Mouse (Mus musculus): ENCODE measurements around the gene Nmrk2. TPM values are rescaled to one million over a fixed set of nuclear protein-coding genes. Genes with fewer than 3 reads are reported as not detected.
A peak's percentile ranks its signal among the peaks of the same experiment; 100 is the strongest.

Gene Nmrk2
- polyA plus RNA-seq, 1 experiment from 2014 or later = 0.57 TPM

DNA sequence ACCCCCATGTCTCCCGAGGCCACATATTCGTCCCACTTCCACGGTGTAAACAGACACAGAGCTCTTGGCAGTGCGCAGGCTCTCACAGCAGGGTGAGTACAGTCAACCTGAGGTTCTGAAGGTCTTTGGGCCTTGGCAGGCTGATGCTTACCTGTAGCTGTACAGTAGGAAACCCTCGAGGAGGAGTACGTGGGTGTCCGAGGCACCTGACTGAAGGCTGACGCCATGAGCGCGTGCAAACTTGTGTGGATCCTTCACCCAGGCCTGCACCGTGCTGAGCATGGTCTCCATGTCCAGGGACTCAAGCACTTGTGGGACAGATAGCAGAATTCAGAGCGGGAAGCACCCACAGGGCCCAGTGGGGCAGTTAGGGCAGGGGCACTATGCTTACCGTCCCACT, 1.7 kb downstream of the Nmrk2 start:
- H3K4me1 ChIP-seq (ENCODE audit: control insufficient read depth, insufficient read depth, low read length) = peaks cover 6% of the 10 kb centered on the region; the same call in 1 of the 2 replicates
- 82% methylated on average over 13 of the region's 13 CpGs for WGBS

DNA sequence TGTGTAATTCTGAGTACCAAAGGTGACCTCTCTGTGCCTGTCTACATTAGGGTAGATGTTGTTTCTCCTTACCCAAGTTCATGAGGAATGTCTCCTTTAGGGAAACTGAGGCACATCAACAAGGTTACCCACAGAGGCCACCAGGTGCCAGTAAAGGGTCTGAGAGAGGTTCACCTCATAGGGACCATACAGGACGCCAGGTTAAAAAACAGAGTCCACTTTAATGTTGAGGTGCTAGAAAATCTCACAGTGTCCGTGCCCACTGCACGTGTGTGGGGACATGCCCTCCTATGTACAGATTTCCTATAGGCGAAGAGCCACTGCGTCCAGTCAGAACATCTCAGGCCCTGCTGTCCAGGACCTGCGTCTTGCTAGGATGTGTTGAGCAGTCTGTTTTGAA, 2.9 kb downstream of the Nmrk2 start:
- Histone ChIP-seq H3K4me3 (replicated peaks; ENCODE audit: low read length) (no peak overlapping the region), H3K27me3 (ENCODE audit: control insufficient read depth, insufficient read depth, low read length) (peaks cover 13% of the 10 kb centered on the region), H3K4me2 (ENCODE audit: low read depth, low read length) (no peak overlapping the region), H3K9ac (ENCODE audit: low read length) (no peak overlapping the region), H3K4me1 (ENCODE audit: control insufficient read depth, insufficient read depth, low read length) (peaks cover 13% of the 10 kb centered on the region), H3K27ac (ENCODE audit: low read length) (no peak overlapping the region), H3K9me3 (replicated peaks; ENCODE audit: control insufficient read depth, low read length) (no peaks in the 10 kb centered on the region), H3K36me3 (ENCODE audit: control insufficient read depth, insufficient read depth, low read length) (no peaks in the 10 kb centered on the region)
- WGBS = 85% methylated on average over 6 of the region's 6 CpGs
- ATAC-seq (ENCODE audit: insufficient read depth, low FRiP score) = no peak

More for the DNA sequence above, 1.7 kb downstream of the Nmrk2 start:
- no peak overlapping the region for H3K27ac ChIP-seq (ENCODE audit: low read length)
- no peaks in the 10 kb centered on the region for H3K36me3 ChIP-seq (ENCODE audit: control insufficient read depth, insufficient read depth, low read length)
- no peak overlapping the region for H3K4me3 ChIP-seq (replicated peaks; ENCODE audit: low read length)
- no peak overlapping the region for H3K4me2 ChIP-seq (ENCODE audit: low read depth, low read length)
- H3K9me3 ChIP-seq (replicated peaks; ENCODE audit: control insufficient read depth, low read length) = no peaks in the 10 kb centered on the region
- peaks cover 11% of the 10 kb centered on the region for H3K27me3 ChIP-seq (ENCODE audit: control insufficient read depth, insufficient read depth, low read length)
- ATAC-seq (ENCODE audit: insufficient read depth, low FRiP score) = no peak
- H3K9ac ChIP-seq (ENCODE audit: low read length) = no peak overlapping the region

DNA sequence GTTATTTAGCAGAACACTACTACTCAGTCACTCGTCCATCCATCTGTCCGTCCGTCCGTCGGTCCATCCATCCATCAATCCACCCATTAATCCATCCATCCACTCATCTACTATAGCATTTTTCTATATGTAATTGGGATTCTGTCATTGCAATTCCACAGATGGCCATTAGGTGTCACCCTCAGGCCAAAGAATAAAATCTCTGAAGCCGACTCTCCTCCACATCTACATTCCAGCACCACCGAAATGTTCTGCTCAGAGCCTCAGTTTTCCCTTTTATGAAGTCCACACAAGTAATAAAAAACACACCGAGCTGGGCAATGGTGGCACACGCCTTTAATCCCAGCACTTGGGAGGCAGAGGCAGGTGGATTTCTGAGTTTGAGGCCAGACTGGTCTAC, 3.6 kb downstream of the Nmrk2 start:
- Histone ChIP-seq H3K4me3 (replicated peaks; ENCODE audit: low read length) (no peak overlapping the region), H3K9ac (ENCODE audit: low read length) (no peak overlapping the region), H3K9me3 (replicated peaks; ENCODE audit: control insufficient read depth, low read length) (no peaks in the 10 kb centered on the region), H3K36me3 (ENCODE audit: control insufficient read depth, insufficient read depth, low read length) (no peaks in the 10 kb centered on the region), H3K4me2 (ENCODE audit: low read depth, low read length) (no peak overlapping the region), H3K4me1 (ENCODE audit: control insufficient read depth, insufficient read depth, low read length) (peaks cover 18% of the 10 kb centered on the region), H3K27ac (ENCODE audit: low read length) (no peak overlapping the region), H3K27me3 (ENCODE audit: control insufficient read depth, insufficient read depth, low read length) (peaks cover 13% of the 10 kb centered on the region)
- no peak for ATAC-seq (ENCODE audit: insufficient read depth, low FRiP score)
- 1% methylated on average over 9 of the region's 9 CpGs for WGBS

DNA sequence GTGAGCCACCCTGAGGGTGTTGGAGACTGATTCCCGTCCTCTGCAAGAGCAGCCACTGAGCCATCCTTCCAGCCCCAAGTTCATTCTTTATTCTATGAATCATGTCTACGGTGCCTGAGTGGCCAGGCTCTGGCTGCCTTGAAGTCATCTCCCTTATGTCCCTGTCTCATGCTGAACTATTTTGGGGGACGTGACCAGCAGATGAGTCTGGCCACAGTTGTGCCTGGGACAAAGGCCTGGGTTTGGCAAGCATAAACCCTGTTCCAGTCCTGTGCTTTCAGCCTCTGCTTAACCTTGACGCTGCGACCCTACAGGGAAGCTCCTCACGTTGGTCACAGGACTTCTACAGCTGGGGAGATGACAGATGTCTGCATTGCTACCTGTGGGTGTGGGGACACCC, 4.5 kb downstream of the Nmrk2 start:
- no peak for ATAC-seq (ENCODE audit: insufficient read depth, low FRiP score)
- H3K4me3 ChIP-seq (replicated peaks; ENCODE audit: low read length) = no peak overlapping the region
- 52% methylated on average over 6 of the region's 6 CpGs for WGBS
- H3K4me2 ChIP-seq (ENCODE audit: low read depth, low read length) = no peak overlapping the region
- no peaks in the 10 kb centered on the region for H3K36me3 ChIP-seq (ENCODE audit: control insufficient read depth, insufficient read depth, low read length)
- no peak overlapping the region for H3K27ac ChIP-seq (ENCODE audit: low read length)
- no peaks in the 10 kb centered on the region for H3K9me3 ChIP-seq (replicated peaks; ENCODE audit: control insufficient read depth, low read length)
- H3K4me1 ChIP-seq (ENCODE audit: control insufficient read depth, insufficient read depth, low read length) = peaks cover 21% of the 10 kb centered on the region
- H3K9ac ChIP-seq (ENCODE audit: low read length) = no peak overlapping the region
- peaks cover 13% of the 10 kb centered on the region for H3K27me3 ChIP-seq (ENCODE audit: control insufficient read depth, insufficient read depth, low read length)

DNA sequence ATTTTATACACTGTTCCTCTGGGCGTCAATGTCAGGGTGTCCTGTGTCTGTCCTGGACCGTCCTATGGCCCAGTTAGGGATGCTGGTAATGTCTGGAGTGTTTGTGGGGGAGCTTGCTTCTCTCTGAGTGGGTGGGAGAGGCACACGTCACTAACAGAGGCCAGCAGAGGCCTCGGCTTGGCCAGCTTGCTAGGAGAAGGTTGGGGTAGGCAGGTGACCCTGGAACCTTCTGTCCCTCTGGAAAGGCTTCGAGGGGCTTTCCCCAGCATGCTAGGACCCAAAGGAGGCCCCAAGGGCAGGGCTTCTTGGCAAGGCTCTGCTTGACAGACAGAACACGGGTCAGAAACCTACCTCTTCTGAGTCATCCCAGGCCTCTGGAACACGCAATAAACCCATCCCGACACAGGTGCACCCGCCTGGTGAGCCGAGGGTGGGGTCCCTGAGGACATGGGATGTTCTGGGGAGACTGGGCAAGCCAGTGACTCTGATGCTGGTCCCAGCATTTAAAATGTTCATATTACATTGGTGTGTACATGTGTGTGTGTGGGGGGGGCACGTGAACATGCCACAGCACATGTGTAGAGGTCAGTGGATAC, 5.3 kb downstream of the Nmrk2 start:
- Histone ChIP-seq H3K9me3 (replicated peaks; ENCODE audit: control insufficient read depth, low read length) (no peaks in the 10 kb centered on the region), H3K4me3 (replicated peaks; ENCODE audit: low read length) (no peak overlapping the region), H3K27me3 (ENCODE audit: control insufficient read depth, insufficient read depth, low read length) (peaks cover 13% of the 10 kb centered on the region), H3K27ac (ENCODE audit: low read length) (0 out of 2 replicates have a peak overlapping the region, but pooled peaks have one; percentile 24), H3K4me1 (ENCODE audit: control insufficient read depth, insufficient read depth, low read length) (peaks cover 24% of the 10 kb centered on the region), H3K9ac (ENCODE audit: low read length) (no peak overlapping the region), H3K36me3 (ENCODE audit: control insufficient read depth, insufficient read depth, low read length) (no peaks in the 10 kb centered on the region), H3K4me2 (ENCODE audit: low read depth, low read length) (no peak overlapping the region)
- no peak for ATAC-seq (ENCODE audit: insufficient read depth, low FRiP score)
- 67% methylated on average over 11 of the region's 11 CpGs for WGBS

DNA sequence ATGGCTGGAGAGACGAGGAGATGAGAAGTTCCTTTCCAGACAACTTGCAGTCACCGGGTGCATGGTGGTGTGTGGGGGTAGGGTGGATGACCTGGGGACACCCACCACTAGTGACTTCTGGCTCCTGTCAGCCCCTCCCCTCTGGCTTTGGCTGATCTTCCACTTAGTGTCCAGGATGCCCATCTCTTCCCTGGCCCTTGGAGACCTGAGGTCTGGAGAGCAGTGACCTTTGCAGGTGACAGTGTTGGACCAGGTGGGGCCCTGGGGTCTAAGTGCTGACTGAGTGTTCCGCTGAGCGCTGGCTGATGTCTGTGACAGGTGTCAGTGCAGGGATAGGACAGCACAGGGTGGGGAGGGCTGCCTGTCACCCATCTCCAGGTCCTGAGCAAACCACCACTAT, 6.6 kb downstream of the Nmrk2 start:
- Histone ChIP-seq H3K27ac (ENCODE audit: low read length) (peak overlapping the region; percentile 86), H3K4me2 (ENCODE audit: low read depth, low read length) (peak overlapping the region; percentile 45), H3K4me1 (ENCODE audit: control insufficient read depth, insufficient read depth, low read length) (peaks cover 32% of the 10 kb centered on the region), H3K4me3 (replicated peaks; ENCODE audit: low read length) (peak overlapping the region; percentile 16), H3K27me3 (ENCODE audit: control insufficient read depth, insufficient read depth, low read length) (peaks cover 13% of the 10 kb centered on the region), H3K9ac (ENCODE audit: low read length) (peak overlapping the region; percentile 66), H3K9me3 (replicated peaks; ENCODE audit: control insufficient read depth, low read length) (no peaks in the 10 kb centered on the region), H3K36me3 (ENCODE audit: control insufficient read depth, insufficient read depth, low read length) (0 out of 2 replicates have a peak, but pooled peaks cover 6% of the 10 kb centered on the region)
- WGBS = 58% methylated on average over 4 of the region's 4 CpGs
- no peak for ATAC-seq (ENCODE audit: insufficient read depth, low FRiP score)

DNA sequence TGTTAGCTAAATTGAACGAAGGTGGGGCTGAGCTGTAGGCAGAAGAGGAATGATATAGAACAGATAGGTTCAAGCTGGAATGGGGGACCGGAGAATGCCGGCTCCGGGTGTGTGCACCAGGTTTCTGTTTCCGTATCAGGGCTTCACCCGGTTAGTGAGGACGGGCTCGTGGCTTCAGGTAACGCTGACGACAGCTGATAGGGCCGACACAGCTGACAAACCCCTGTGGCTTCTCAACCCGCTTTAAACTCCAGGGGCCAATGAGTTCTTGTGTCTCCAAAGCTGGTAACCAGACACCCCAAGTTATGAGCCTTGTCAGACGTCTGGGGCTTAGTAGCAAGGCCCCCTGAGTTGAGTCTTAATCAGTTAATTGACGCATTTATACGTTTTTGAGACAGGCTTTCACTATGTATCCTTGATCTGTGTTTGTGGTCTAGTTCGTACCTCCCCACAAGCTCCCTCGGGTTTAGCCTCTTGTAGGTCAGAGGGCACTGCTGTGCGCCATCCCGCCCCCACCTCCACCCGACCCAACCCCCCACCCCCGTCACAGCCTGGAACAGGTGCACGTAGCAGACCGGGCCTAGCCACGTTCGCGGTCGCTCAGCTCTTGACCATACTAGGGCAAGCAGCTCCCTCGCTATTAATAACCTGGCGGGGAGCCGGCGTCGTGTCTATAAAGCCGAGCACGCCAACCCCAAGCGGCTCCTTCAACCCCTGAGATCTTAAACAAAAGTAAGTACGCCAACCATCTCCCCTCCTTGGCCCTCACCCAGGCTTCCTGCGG, 7.7 kb downstream of the Nmrk2 start:
- Histone ChIP-seq H3K36me3 (ENCODE audit: control insufficient read depth, insufficient read depth, low read length) (0 out of 2 replicates have a peak, but pooled peaks cover 6% of the 10 kb centered on the region), H3K4me3 (replicated peaks; ENCODE audit: low read length) (peak overlapping the region; percentile 16), H3K4me2 (ENCODE audit: low read depth, low read length) (peak overlapping the region; percentile 45), H3K9me3 (replicated peaks; ENCODE audit: control insufficient read depth, low read length) (no peaks in the 10 kb centered on the region), H3K27ac (ENCODE audit: low read length) (peak overlapping the region; percentile 86), H3K4me1 (ENCODE audit: control insufficient read depth, insufficient read depth, low read length) (peaks cover 32% of the 10 kb centered on the region), H3K27me3 (ENCODE audit: control insufficient read depth, insufficient read depth, low read length) (peaks cover 11% of the 10 kb centered on the region), H3K9ac (ENCODE audit: low read length) (peak overlapping the region; percentile 66)
- 11% methylated on average over 37 of the region's 37 CpGs for WGBS
- ATAC-seq (ENCODE audit: insufficient read depth, low FRiP score) = peak; percentile 17; the same call in 1 of the 2 replicates

DNA sequence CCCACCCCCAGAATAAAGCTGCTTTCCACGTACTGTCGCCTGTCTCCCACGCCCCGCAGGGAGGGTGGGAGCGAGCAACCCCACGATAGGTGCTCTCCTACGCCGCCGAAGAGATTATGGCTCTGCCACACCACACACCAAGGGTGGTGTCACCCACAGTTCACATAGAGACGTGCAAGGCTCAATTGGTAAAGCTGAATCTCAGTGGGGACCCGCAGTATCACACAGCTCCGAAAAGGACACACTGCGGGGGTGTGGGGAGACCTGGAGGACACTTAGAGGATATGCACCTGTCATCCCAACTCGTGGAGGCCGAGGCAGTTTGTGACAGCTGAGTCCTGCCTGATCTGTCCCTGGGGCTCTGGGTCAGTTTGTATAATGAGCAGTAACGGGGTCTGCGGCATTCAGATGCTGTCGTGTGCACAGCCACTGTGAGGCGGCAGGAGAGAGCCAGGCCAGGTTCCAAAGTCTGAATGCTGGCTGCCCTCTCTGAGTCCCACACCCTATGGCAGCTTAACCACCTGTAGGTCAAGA, 8.8 kb downstream of the Nmrk2 start:
- H3K27me3 ChIP-seq (ENCODE audit: control insufficient read depth, insufficient read depth, low read length) = peaks cover 6% of the 10 kb centered on the region
- peak overlapping the region; percentile 98 for H3K4me2 ChIP-seq (ENCODE audit: low read depth, low read length)
- peak overlapping the region; percentile 65 for H3K4me3 ChIP-seq (replicated peaks; ENCODE audit: low read length)
- peak; percentile 2; the same call in 1 of the 2 replicates for ATAC-seq (ENCODE audit: insufficient read depth, low FRiP score)
- H3K4me1 ChIP-seq (ENCODE audit: control insufficient read depth, insufficient read depth, low read length) = peaks cover 32% of the 10 kb centered on the region
- H3K36me3 ChIP-seq (ENCODE audit: control insufficient read depth, insufficient read depth, low read length) = 0 out of 2 replicates have a peak, but pooled peaks cover 10% of the 10 kb centered on the region
- H3K9me3 ChIP-seq (replicated peaks; ENCODE audit: control insufficient read depth, low read length) = no peaks in the 10 kb centered on the region
- H3K9ac ChIP-seq (ENCODE audit: low read length) = peak overlapping the region; percentile 93
- peak overlapping the region; percentile 92 for H3K27ac ChIP-seq (ENCODE audit: low read length)
- 4% methylated on average over 19 of the region's 19 CpGs for WGBS
